Mouse (Mus musculus) heart, adult 2 months (tissue): ENCODE results near the gene Frmd6.

Source experiments
- CTCF ChIP-seq: fragments of 200-600 bp; IDR thresholded peaks from 2 replicates; pipeline ENCODE4 v1.8.1; 2022; ENCODE audit warnings: antibody characterized with exemption, mild to moderate bottlenecking, moderate library complexity
- EP300 ChIP-seq: fragments of 200-500 bp; IDR thresholded peaks from 2 replicates; pipeline ENCODE4 v1.6.1; 2011; ENCODE audit warnings: low read depth, low read length, control low read depth; ENCODE audit not compliant: insufficient read depth

DNA sequence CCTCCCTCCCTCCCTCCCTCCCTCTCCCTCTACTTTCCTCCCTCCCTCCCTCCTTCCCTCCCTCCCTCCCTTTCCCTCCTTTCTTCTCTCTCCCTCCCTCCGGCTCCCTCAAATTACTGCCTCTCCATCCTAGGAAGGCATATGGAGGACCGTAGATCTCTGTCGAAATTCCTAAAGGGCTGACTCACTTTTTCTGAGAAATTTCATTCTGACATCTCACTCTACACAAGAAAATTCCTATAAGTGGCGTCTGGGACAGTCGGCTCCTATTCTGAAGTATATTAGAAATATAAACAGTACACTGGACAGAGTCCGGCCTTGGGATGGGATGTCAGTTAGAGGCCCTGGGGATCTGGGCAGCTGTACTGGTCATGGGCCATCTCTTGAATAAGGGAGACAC is 59.7 kb downstream of the Frmd6 start:
- TF ChIP-seq EP300 = no peak
- TF ChIP-seq CTCF = no peak
